Mouse (Mus musculus): ENCODE measurements at regions not wholly inside any gene's neighbourhood (a gene's known extent, or its start where the extent isn't known, plus 50 kb on each side); places are given as distances from the start of the nearest gene placed in this dataset.

GRCm38 (mm10) chr5:43339671-43340070, 106.7 kb downstream of the Cpeb2 start:
- no peak for DNase-seq (ENCODE audit: low spot score in 2 of 2)
- intact Hi-C loops (cut with DNase I), result no loop called here

GRCm38 (mm10) chr5:43341475-43341874, 108.5 kb downstream of the Cpeb2 start:
- no peak for DNase-seq (ENCODE audit: low spot score in 2 of 2)
- intact Hi-C loops (cut with DNase I), result no loop called here

- intact Hi-C loops (cut with DNase I), result no loop called here
- DNase-seq (ENCODE audit: low spot score in 2 of 2), result no peak
Measured at GRCm38 (mm10) chr5:43344441-43344840, 111.5 kb downstream of the Cpeb2 start.

- intact Hi-C loops (cut with DNase I), result loop anchor here (10.0 kb wide), 1 partner anchor 1466 kb away; no protein-coding TSS in a partner anchor
- DNase-seq (ENCODE audit: low spot score in 2 of 2), result no peak
Measured at GRCm38 (mm10) chr5:43350987-43351386, 118.0 kb downstream of the Cpeb2 start.

- intact Hi-C loops (cut with DNase I), result loop anchor here (10.0 kb wide), 1 partner anchor 1469 kb away; no protein-coding TSS in a partner anchor
- DNase-seq (ENCODE audit: low spot score in 2 of 2), result no peak
Measured at GRCm38 (mm10) chr5:43353021-43353990, 120.3 kb downstream of the Cpeb2 start.

GRCm38 (mm10) chr5:43354351-43354942, 121.5 kb downstream of the Cpeb2 start:
- no peak for DNase-seq (ENCODE audit: low spot score in 2 of 2)
- intact Hi-C loops (cut with DNase I), result loop anchor here (10.0 kb wide), 1 partner anchor 1470 kb away; no protein-coding TSS in a partner anchor

GRCm38 (mm10) chr5:43355026-43355580, 122.1 kb downstream of the Cpeb2 start:
- intact Hi-C loops (cut with DNase I), result loop anchor here (5.0 to 10.0 kb wide), 3 partner anchors 73 to 1470 kb away; no protein-coding TSS in a partner anchor

GRCm38 (mm10) chr5:43355832-43356231, 122.9 kb downstream of the Cpeb2 start:
- DNase-seq (ENCODE audit: low spot score in 2 of 2), result no peak
- intact Hi-C loops (cut with DNase I), result loop anchor here (5.0 to 10.0 kb wide), 3 partner anchors 74 to 1471 kb away; no protein-coding TSS in a partner anchor

More at GRCm38 (mm10) chr5:43355026-43355580, 122.1 kb downstream of the Cpeb2 start:
- peak; percentile 78 to 80 for DNase-seq (ENCODE audit: low spot score in 2 of 2)

GRCm38 (mm10) chr5:43357100-43357680, 124.2 kb downstream of the Cpeb2 start:
- intact Hi-C loops (cut with DNase I), result loop anchor here (5.0 to 10.0 kb wide), 3 partner anchors 75 to 1472 kb away; no protein-coding TSS in a partner anchor

GRCm38 (mm10) chr5:43357901-43358300, 124.9 kb downstream of the Cpeb2 start:
- intact Hi-C loops (cut with DNase I), result loop anchor here (5.0 to 10.0 kb wide), 3 partner anchors 76 to 1473 kb away; no protein-coding TSS in a partner anchor
- no peak for DNase-seq (ENCODE audit: low spot score in 2 of 2)

More at GRCm38 (mm10) chr5:43357100-43357680, 124.2 kb downstream of the Cpeb2 start:
- no peak for DNase-seq (ENCODE audit: low spot score in 2 of 2)

- intact Hi-C loops (cut with DNase I), result loop anchor here (5.0 to 10.0 kb wide), 3 partner anchors 77 to 1474 kb away; no protein-coding TSS in a partner anchor
- no peak for DNase-seq (ENCODE audit: low spot score in 2 of 2)
Measured at GRCm38 (mm10) chr5:43358928-43359765, 126.2 kb downstream of the Cpeb2 start.

GRCm38 (mm10) chr5:43360298-43360697, 127.3 kb downstream of the Cpeb2 start:
- no peak for DNase-seq (ENCODE audit: low spot score in 2 of 2)
- intact Hi-C loops (cut with DNase I), result no loop called here

GRCm38 (mm10) chr5:43361026-43361425, 128.1 kb downstream of the Cpeb2 start:
- no peak for DNase-seq (ENCODE audit: low spot score in 2 of 2)
- intact Hi-C loops (cut with DNase I), result no loop called here

- no peak for DNase-seq (ENCODE audit: low spot score in 2 of 2)
- intact Hi-C loops (cut with DNase I), result no loop called here
Measured at GRCm38 (mm10) chr5:43372385-43372784, 139.4 kb downstream of the Cpeb2 start.

GRCm38 (mm10) chr5:43384689-43385375, 130.5 kb upstream of the C1qtnf7 start:
- intact Hi-C loops (cut with DNase I), result no loop called here
- DNase-seq (ENCODE audit: low spot score in 2 of 2), result no peak

GRCm38 (mm10) chr5:43390997-43391396, 124.3 kb upstream of the C1qtnf7 start:
- DNase-seq (ENCODE audit: low spot score in 2 of 2), result no peak
- intact Hi-C loops (cut with DNase I), result loop anchor here (5.0 kb wide), 1 partner anchor 104 kb away; no protein-coding TSS in a partner anchor

GRCm38 (mm10) chr5:43391412-43392029, 123.8 kb upstream of the C1qtnf7 start:
- intact Hi-C loops (cut with DNase I), result loop anchor here (5.0 kb wide), 1 partner anchor 104 kb away; no protein-coding TSS in a partner anchor
- peak in 1 of 2 experiments; percentile 28 for DNase-seq (ENCODE audit: low spot score in 2 of 2)
